Mouse (Mus musculus): ENCODE data around the gene Exoc3l2. TPM values are rescaled to one million over a fixed set of nuclear protein-coding genes. Genes with fewer than 3 reads are reported as not detected.

Gene Exoc3l2
- 0.12 and 0.45 TPM in 2 replicates for polyA plus RNA-seq (2015; fragmentation: Nextera tagmentation; extraction: Ambion mirVana)

DNA sequence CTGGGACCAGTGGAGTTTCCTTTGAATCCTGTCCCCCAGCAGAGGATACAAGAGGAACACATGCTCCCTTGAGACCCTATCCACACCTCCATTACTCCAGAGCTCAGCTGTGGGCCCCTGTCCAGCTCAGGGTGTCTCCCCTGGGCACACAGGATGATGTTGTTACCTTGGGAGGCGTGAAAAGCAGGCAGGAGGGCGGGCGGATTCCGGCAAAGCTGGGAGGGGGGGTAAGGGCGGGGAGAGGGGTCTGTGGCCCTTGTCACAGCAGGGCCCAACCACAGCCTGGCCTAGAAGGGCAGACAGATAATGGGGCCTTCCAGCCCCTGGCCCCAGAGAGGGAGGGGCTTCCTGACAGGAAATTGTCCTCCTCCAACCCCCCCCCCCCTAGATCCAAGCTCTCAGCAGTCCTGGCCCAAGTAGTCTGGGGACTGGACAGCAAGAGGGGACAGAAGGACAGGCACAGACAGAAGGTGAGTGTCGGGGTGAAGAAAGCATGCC is at the start of gene Exoc3l2:
Exoc3l2 (plus strand) TSS at position 448 of the 498 bp plus-strand sequence.
- Histone ChIP-seq H3K27ac (ENCODE audit: low read length) (no peak within 1 kb of the TSS), H3K4me2 (ENCODE audit: low read length) (no peak within 1 kb of the TSS), H3K9ac (ENCODE audit: low read depth, low read length) (no peak within 1 kb of the TSS), H3K36me3 (ENCODE audit: control insufficient read depth, insufficient read depth, low read length) (no peaks in the 10 kb centered on the region), H3K27me3 (ENCODE audit: control insufficient read depth, insufficient read depth, low read depth, low read length) (peaks cover 13% of the 10 kb centered on the region), H3K4me1 (ENCODE audit: control insufficient read depth, insufficient read depth, low read length) (peaks cover 5% of the 10 kb centered on the region), H3K4me3 (ENCODE audit: low read depth, low read length) (no peak within 1 kb of the TSS), H3K9me3 (replicated peaks; ENCODE audit: control insufficient read depth, low read length, poor library complexity, severe bottlenecking) (no peaks in the 10 kb centered on the region)
- WGBS, result 22% methylated on average over 6 of the region's 6 CpGs
- no peak for ATAC-seq

DNA sequence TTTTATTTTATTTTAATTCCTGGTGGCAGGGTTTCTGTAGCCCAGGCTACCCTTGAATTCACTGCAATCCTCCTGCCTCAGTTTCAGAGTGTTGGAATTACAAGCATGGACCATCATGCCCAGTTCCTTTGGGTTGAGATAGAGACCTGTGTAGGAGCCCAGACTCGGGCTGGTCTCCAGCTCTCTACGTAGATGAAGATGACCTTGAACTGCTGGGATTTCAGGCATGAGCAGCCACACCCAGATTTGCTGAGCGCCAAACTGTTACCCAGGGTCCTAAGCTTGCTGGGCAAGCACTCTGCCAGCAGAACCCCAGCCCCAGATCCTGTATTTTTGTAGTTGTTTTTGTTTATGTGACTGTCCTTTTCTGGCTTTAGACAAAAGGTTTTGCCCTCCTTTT is 49.6 kb upstream of the Exoc3l2 start:
- Histone ChIP-seq H3K4me2 (ENCODE audit: low read length) (no peak overlapping the region), H3K4me3 (ENCODE audit: low read depth, low read length) (no peak overlapping the region), H3K36me3 (ENCODE audit: control insufficient read depth, insufficient read depth, low read length) (no peaks in the 10 kb centered on the region), H3K27me3 (ENCODE audit: control insufficient read depth, insufficient read depth, low read depth, low read length) (peaks cover 3% of the 10 kb centered on the region), H3K9me3 (replicated peaks; ENCODE audit: control insufficient read depth, low read length, poor library complexity, severe bottlenecking) (no peaks in the 10 kb centered on the region), H3K27ac (ENCODE audit: low read length) (no peak overlapping the region), H3K4me1 (ENCODE audit: control insufficient read depth, insufficient read depth, low read length) (no peaks in the 10 kb centered on the region), H3K9ac (ENCODE audit: low read depth, low read length) (no peak overlapping the region)
- 92% methylated on average over 3 of the region's 3 CpGs for WGBS
- ATAC-seq, result no peak

DNA sequence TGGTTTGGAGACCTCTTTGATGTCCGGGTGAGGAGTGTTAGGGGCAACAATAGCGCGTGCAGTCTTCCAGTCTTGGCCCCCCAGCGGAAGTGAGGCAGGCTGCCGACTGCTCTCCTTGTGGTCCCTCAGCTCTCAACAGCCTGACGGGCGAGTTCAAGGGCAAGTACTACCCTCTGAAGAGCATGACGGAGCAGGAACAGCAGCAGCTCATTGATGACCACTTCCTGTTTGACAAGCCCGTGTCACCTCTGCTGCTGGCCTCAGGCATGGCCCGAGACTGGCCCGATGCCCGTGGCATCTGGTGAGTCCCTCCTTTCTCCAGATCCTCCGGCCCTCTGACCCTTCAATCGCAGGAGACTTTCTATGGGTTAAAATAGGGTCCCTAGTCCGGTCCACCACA is 46.5 kb upstream of the Exoc3l2 start:
- Histone ChIP-seq H3K4me1 (ENCODE audit: control insufficient read depth, insufficient read depth, low read length) (peaks cover 3% of the 10 kb centered on the region), H3K9me3 (replicated peaks; ENCODE audit: control insufficient read depth, low read length, poor library complexity, severe bottlenecking) (no peaks in the 10 kb centered on the region), H3K27ac (ENCODE audit: low read length) (no peak overlapping the region), H3K9ac (ENCODE audit: low read depth, low read length) (no peak overlapping the region), H3K4me3 (ENCODE audit: low read depth, low read length) (no peak overlapping the region), H3K4me2 (ENCODE audit: low read length) (no peak overlapping the region), H3K36me3 (ENCODE audit: control insufficient read depth, insufficient read depth, low read length) (no peaks in the 10 kb centered on the region), H3K27me3 (ENCODE audit: control insufficient read depth, insufficient read depth, low read depth, low read length) (peaks cover 18% of the 10 kb centered on the region)
- ATAC-seq, result no peak
- 85% methylated on average over 15 of the region's 15 CpGs for WGBS

DNA sequence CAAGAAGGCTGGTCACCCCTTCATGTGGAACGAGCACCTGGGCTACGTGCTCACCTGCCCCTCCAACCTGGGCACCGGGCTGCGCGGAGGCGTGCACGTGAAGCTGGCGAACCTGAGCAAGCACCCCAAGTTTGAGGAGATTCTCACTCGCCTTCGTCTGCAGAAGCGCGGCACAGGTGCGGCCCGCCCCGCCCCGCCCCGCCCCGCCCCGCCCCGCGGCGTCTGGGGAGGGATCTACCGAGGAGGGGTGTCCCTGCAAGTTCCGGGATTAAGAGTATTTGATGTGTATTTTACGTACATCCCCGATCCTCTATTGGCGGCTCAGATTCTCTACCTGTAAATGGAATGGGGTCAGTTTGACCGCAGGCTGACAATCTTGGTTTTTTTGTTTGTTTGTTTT is 43.0 kb upstream of the Exoc3l2 start:
- 9% methylated on average over 27 of the region's 28 CpGs for WGBS
- Histone ChIP-seq H3K36me3 (ENCODE audit: control insufficient read depth, insufficient read depth, low read length) (peaks cover 2% of the 10 kb centered on the region), H3K4me3 (ENCODE audit: low read depth, low read length) (no peak overlapping the region), H3K9me3 (replicated peaks; ENCODE audit: control insufficient read depth, low read length, poor library complexity, severe bottlenecking) (no peaks in the 10 kb centered on the region), H3K9ac (ENCODE audit: low read depth, low read length) (no peak overlapping the region), H3K27me3 (ENCODE audit: control insufficient read depth, insufficient read depth, low read depth, low read length) (peaks cover 16% of the 10 kb centered on the region), H3K4me2 (ENCODE audit: low read length) (no peak overlapping the region; the same call in 1 of the 2 replicates), H3K4me1 (ENCODE audit: control insufficient read depth, insufficient read depth, low read length) (peaks cover 3% of the 10 kb centered on the region), H3K27ac (ENCODE audit: low read length) (no peak overlapping the region)
- no peak for ATAC-seq

DNA sequence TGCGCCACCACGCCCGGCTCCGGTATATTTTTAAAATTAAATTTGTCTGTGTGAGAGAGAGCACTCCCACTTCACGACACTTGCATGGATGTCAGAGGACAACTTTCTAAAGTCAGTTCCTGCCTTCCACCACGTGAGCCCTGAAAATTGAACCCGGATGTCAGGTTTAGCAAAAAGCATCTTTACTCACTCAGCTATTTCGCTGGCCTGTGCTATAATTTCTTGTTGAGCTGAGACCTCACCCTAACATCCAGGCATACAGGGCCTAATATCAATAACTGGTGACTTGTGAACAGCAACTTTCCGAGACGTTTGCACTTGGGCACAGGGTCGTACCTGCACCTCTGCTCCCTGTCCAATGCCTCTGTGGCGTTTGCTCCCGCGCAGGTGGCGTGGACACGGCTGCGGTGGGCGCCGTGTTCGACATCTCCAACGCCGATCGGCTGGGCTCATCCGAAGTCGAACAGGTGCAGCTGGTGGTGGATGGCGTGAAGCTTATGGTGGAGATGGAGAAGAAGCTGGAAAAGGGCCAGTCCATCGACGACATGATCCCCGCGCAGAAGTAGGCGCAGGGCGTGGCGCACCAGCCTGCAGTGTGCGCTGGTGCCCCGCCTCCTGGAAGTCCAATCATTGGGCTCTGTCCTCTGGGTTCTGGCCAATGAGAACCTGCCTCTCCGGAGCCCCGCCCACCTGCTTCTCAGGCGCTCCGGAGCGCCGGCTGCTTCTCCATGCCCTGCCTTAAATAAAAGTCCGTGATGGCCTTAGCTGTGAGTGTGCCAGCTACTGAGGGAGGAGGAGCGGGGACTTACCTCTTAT is 42.1 kb upstream of the Exoc3l2 start:
- Histone ChIP-seq H3K9me3 (replicated peaks; ENCODE audit: control insufficient read depth, low read length, poor library complexity, severe bottlenecking) (no peaks in the 10 kb centered on the region), H3K4me3 (ENCODE audit: low read depth, low read length) (peak overlapping the region; percentile 50), H3K27ac (ENCODE audit: low read length) (no peak overlapping the region), H3K4me2 (ENCODE audit: low read length) (peak overlapping the region; percentile 86), H3K36me3 (ENCODE audit: control insufficient read depth, insufficient read depth, low read length) (peaks cover 4% of the 10 kb centered on the region), H3K27me3 (ENCODE audit: control insufficient read depth, insufficient read depth, low read depth, low read length) (peaks cover 15% of the 10 kb centered on the region), H3K4me1 (ENCODE audit: control insufficient read depth, insufficient read depth, low read length) (peaks cover 3% of the 10 kb centered on the region), H3K9ac (ENCODE audit: low read depth, low read length) (peak overlapping the region; percentile 60)
- ATAC-seq, result peak; percentile 96
- 12% methylated on average over 43 of the region's 43 CpGs for WGBS

DNA sequence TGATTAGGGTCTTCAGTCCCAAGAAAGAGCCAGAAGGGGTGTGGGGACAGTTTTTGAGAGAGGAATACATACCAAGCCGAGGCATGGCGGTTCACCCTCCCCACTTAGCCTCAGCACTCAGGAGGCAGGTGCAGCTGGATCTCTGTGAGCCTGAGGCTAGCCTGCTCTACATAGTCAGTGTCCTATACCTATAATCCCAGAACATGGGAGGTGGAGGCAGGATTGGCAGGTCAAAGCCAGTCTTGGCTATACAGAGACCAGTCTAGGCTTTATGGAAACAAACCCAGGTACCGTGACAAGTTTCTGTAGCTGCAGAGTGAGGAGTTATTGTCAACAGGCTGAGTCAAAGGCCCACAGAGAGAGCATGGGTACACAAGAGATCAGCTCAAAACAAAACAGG is 40.0 kb upstream of the Exoc3l2 start:
- H3K36me3 ChIP-seq (ENCODE audit: control insufficient read depth, insufficient read depth, low read length), result peaks cover 17% of the 10 kb centered on the region
- H3K4me2 ChIP-seq (ENCODE audit: low read length), result no peak overlapping the region
- no peak overlapping the region for H3K4me3 ChIP-seq (ENCODE audit: low read depth, low read length)
- H3K4me1 ChIP-seq (ENCODE audit: control insufficient read depth, insufficient read depth, low read length), result peaks cover 3% of the 10 kb centered on the region
- no peak overlapping the region for H3K27ac ChIP-seq (ENCODE audit: low read length)
- H3K9ac ChIP-seq (ENCODE audit: low read depth, low read length), result no peak overlapping the region
- WGBS, result 81% methylated on average over 3 of the region's 3 CpGs
- peaks cover 15% of the 10 kb centered on the region for H3K27me3 ChIP-seq (ENCODE audit: control insufficient read depth, insufficient read depth, low read depth, low read length)
- ATAC-seq, result no peak
- no peaks in the 10 kb centered on the region for H3K9me3 ChIP-seq (replicated peaks; ENCODE audit: control insufficient read depth, low read length, poor library complexity, severe bottlenecking)

DNA sequence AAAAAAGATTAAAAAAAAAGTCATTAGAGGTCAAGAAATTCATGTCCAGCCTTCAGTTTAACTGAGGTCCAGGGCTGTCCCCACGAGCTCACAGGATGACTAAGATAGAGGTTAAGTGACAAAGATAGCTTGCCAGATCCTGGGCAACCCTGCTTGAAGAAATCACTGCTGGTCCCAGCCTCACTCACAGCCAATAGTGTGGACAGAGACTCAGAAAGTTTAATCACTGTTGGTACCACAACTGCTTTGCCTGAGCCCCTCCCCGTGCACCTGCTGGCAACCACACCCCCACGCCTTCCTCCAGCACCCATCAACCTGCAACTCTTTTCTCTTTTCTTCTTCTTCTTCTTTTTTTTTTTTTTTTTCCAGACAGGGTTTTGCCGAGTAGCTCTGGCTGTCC is 39.1 kb upstream of the Exoc3l2 start:
- no peaks in the 10 kb centered on the region for H3K9me3 ChIP-seq (replicated peaks; ENCODE audit: control insufficient read depth, low read length, poor library complexity, severe bottlenecking)
- peaks cover 3% of the 10 kb centered on the region for H3K4me1 ChIP-seq (ENCODE audit: control insufficient read depth, insufficient read depth, low read length)
- 72% methylated on average over 4 of the region's 4 CpGs for WGBS
- no peak overlapping the region for H3K4me3 ChIP-seq (ENCODE audit: low read depth, low read length)
- H3K9ac ChIP-seq (ENCODE audit: low read depth, low read length), result no peak overlapping the region
- H3K36me3 ChIP-seq (ENCODE audit: control insufficient read depth, insufficient read depth, low read length), result peaks cover 20% of the 10 kb centered on the region
- H3K4me2 ChIP-seq (ENCODE audit: low read length), result no peak overlapping the region
- ATAC-seq, result no peak
- H3K27me3 ChIP-seq (ENCODE audit: control insufficient read depth, insufficient read depth, low read depth, low read length), result peaks cover 11% of the 10 kb centered on the region
- H3K27ac ChIP-seq (ENCODE audit: low read length), result no peak overlapping the region

DNA sequence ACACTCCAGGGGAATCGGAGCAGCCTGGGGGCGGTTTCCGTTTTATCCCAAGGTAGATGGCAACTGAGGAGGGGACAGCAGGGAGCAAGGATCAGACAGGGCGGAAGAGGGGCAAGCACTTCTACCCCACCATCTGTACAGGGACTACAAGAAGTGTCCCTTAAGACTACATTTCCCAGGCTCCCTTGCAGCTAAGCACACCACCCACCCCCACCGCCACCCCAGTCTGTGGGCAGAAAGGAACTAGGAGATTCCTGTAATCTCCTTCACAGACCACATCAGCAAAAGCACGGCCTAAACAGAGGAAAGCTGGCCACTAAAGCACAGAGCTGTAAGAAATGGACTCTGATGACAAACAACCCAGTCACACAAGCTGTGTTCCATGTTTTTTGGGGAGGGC is 36.8 kb upstream of the Exoc3l2 start:
- ATAC-seq, result no peak
- 74% methylated on average over 6 of the region's 6 CpGs for WGBS
- Histone ChIP-seq H3K9ac (ENCODE audit: low read depth, low read length) (no peak overlapping the region), H3K27me3 (ENCODE audit: control insufficient read depth, insufficient read depth, low read depth, low read length) (no peaks in the 10 kb centered on the region; the same call in 1 of the 2 replicates), H3K4me3 (ENCODE audit: low read depth, low read length) (no peak overlapping the region), H3K27ac (ENCODE audit: low read length) (no peak overlapping the region), H3K4me2 (ENCODE audit: low read length) (no peak overlapping the region), H3K9me3 (replicated peaks; ENCODE audit: control insufficient read depth, low read length, poor library complexity, severe bottlenecking) (no peaks in the 10 kb centered on the region), H3K36me3 (ENCODE audit: control insufficient read depth, insufficient read depth, low read length) (peaks cover 34% of the 10 kb centered on the region), H3K4me1 (ENCODE audit: control insufficient read depth, insufficient read depth, low read length) (no peaks in the 10 kb centered on the region)

DNA sequence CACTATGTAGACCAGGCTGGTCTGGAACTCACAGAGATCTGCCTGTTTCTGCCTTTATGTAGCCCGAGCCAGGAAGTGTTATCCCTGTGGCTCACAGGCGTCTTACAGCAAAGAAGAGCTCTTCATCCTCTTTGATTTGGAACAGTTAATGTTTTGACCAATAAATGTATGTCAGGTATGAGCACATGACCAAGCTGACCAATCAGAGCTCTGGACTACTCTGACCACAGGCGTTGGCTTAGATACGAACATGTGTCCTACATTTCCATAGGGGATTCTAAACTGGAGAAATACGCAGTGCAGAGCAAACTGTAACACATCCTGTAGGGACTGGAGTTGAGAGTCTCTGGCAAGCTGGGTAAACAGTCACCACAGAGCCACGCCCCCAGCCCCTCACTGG is 36.2 kb upstream of the Exoc3l2 start:
- peaks cover 39% of the 10 kb centered on the region for H3K36me3 ChIP-seq (ENCODE audit: control insufficient read depth, insufficient read depth, low read length)
- no peak overlapping the region for H3K27ac ChIP-seq (ENCODE audit: low read length)
- ATAC-seq, result no peak
- H3K4me3 ChIP-seq (ENCODE audit: low read depth, low read length), result no peak overlapping the region
- H3K27me3 ChIP-seq (ENCODE audit: control insufficient read depth, insufficient read depth, low read depth, low read length), result no peaks in the 10 kb centered on the region; the same call in 1 of the 2 replicates
- 84% methylated on average over 6 of the region's 6 CpGs for WGBS
- no peak overlapping the region for H3K9ac ChIP-seq (ENCODE audit: low read depth, low read length)
- no peaks in the 10 kb centered on the region for H3K4me1 ChIP-seq (ENCODE audit: control insufficient read depth, insufficient read depth, low read length)
- no peak overlapping the region for H3K4me2 ChIP-seq (ENCODE audit: low read length)
- H3K9me3 ChIP-seq (replicated peaks; ENCODE audit: control insufficient read depth, low read length, poor library complexity, severe bottlenecking), result no peaks in the 10 kb centered on the region

All from midbrain, embryonic 16.5 days (tissue).